Mouse (Mus musculus) liver, postnatal 0 days (tissue): ENCODE data around the gene Aamp. TPM values are rescaled to one million over a fixed set of nuclear protein-coding genes. Genes with fewer than 3 reads are reported as not detected.

ENCODE experiments used
- ATAC-seq: fragments of 200-750 bp; cut with Nextera tagmentation; 2 replicates; pipeline ENCODE4 v1.8.0; 2017; ENCODE audit warnings: mild to moderate bottlenecking, moderate library complexity
- DNase-seq: peaks from one replicate; pipeline ENCODE4 v3.0.0-alpha.2; 2016
- H3K27ac ChIP-seq: fragments of 300-500 bp; sonication (generic); 2 replicates; pipeline ENCODE4 v1.5.1; 2014; ENCODE audit warnings: antibody characterized with exemption, moderate library complexity, mild to moderate bottlenecking, low read depth
- H3K27me3 ChIP-seq: fragments of 300-500 bp; sonication (generic); 2 replicates; pipeline ENCODE4 v1.6.1; 2014; ENCODE audit warnings: low read length, control low read depth, mixed read lengths; ENCODE audit not compliant: insufficient read depth
- H3K36me3 ChIP-seq: fragments of 300-500 bp; sonication (generic); replicated peaks from 2 replicates; pipeline ENCODE4 v1.6.1; 2014; ENCODE audit warnings: mild to moderate bottlenecking, control low read depth, low read length, moderate library complexity, mixed read lengths; ENCODE audit not compliant: insufficient read depth
- H3K4me1 ChIP-seq: fragments of 300-500 bp; sonication (generic); 2 replicates; pipeline ENCODE4 v1.6.1; 2014; ENCODE audit warnings: antibody characterized with exemption, mild to moderate bottlenecking, control low read depth; ENCODE audit not compliant: insufficient read depth
- H3K4me2 ChIP-seq: fragments of 300-500 bp; sonication (generic); 2 replicates; pipeline ENCODE4 v1.6.1; 2014; ENCODE audit warnings: low read depth, mild to moderate bottlenecking, low read length, moderate library complexity, mixed read lengths
- H3K4me3 ChIP-seq: fragments of 300-500 bp; sonication (generic); 2 replicates; pipeline ENCODE4 v1.5.1; 2014; ENCODE audit warnings: low read depth, low read length
- H3K9ac ChIP-seq: fragments of 300-500 bp; sonication (generic); replicated peaks from 2 replicates; pipeline ENCODE4 v1.6.1; 2014; ENCODE audit warnings: mild to moderate bottlenecking, moderate library complexity
- H3K9me3 ChIP-seq: fragments of 300-500 bp; sonication (generic); 2 replicates; pipeline ENCODE4 v1.6.1; 2016; ENCODE audit warnings: mild to moderate bottlenecking, control low read depth, low read length, mixed read lengths
- CTCF ChIP-seq: sonication (generic); IDR thresholded peaks from 2 replicates; pipeline ENCODE4 v1.5.1; 2016; ENCODE audit warnings: antibody characterized with exemption, low read depth
- EP300 ChIP-seq: IDR thresholded peaks from 2 replicates; pipeline ENCODE4 v1.6.1; 2016; ENCODE audit warnings: antibody characterized with exemption, low read depth, mild to moderate bottlenecking
- WGBS: fragments of 180-500 bp; shearing (Covaris S2); extraction: QIAGEN DNeasy Blood & Tissue Kit; methylation state at CpG from one replicate; pipeline ENCODE4 v1.1.7; 2014; ENCODE audit not compliant: insufficient replicate concordance; 5-methylcytosine and 5-hydroxymethylcytosine counted together
- polyA plus RNA-seq: library from polyadenylated mRNA; unstranded; fragments of >200 nt; fragmentation: Nextera tagmentation; extraction: Ambion mirVana; gene quantifications from 2 replicates; pipeline ENCODE4 v1.2.1, GENCODE M21; 2015

The Aamp gene
- polyA plus RNA-seq, 1 experiment from 2014 or later = 109 TPM

- Histone ChIP-seq H3K4me3 (no peak overlapping the region), H3K36me3 (peaks cover 60% of the 10 kb centered on the region), H3K27me3 (no peaks in the 10 kb centered on the region), H3K27ac (peak overlapping the region; percentile 85), H3K4me1 (peaks cover 30% of the 10 kb centered on the region), H3K9me3 (no peaks in the 10 kb centered on the region), H3K9ac (no peak overlapping the region), H3K4me2 (peak overlapping the region; percentile 47)
- ATAC-seq (peak; percentile 82), DNase-seq (no peak)
- TF ChIP-seq EP300 (no peak), CTCF (no peak)
- WGBS = 32% methylated on average over 5 of the region's 5 CpGs
These were observed 35.1 kb downstream of the Aamp start for GRCm38 (mm10) chr1:74249331-74249980.

DNA sequence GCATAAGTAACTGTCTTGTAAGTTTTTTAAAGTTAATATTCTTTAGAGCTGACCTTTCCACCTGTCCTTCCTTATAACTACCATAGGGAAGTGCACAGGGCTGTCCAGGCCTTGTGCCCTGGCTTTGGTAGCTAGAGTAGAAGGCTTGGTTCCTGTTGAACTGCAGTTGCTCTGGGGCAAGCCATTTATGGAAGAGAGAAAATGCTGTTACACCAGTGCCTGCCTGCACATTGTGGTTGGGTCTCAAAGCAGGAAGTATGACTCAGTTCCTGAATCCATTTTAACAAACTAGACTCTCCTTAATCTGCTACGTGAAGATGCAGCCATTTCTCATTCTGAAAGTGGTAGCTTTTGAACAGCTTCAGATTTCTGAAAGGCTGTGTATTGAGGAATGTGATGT lies 35.7 kb downstream of the Aamp start:
- 18% methylated on average over 1 of the region's 1 CpGs for WGBS
- H3K4me1 ChIP-seq = peaks cover 33% of the 10 kb centered on the region
- H3K4me2 ChIP-seq = peak overlapping the region; percentile 47; the same call in 1 of the 2 replicates

DNA sequence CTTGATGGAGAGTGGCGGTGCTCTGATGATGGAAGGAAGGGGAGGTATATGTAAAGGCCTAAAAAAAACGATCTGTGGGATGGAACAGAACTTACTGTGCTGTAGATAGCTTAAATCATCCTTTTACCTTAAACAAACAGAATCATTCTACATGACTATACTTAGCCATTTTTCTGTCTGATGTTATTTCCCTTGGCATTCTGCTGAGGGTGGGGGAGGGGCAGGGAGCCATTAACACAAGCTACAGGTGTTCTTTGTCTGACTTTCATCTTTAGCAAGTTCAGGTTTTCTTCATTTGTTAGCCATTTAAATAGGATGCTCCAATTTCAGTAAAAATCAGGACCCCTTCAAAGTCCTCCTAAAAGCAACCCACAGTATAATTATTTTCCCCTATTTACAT lies 39.0 kb downstream of the Aamp start:
- ATAC-seq = no peak
- TF ChIP-seq CTCF (no peak), EP300 (no peak)
- Histone ChIP-seq H3K4me3 (no peak overlapping the region), H3K27ac (peak overlapping the region; percentile 76; the same call in 1 of the 2 replicates), H3K36me3 (peaks cover 26% of the 10 kb centered on the region), H3K9ac (no peak overlapping the region), H3K9me3 (no peaks in the 10 kb centered on the region), H3K27me3 (no peaks in the 10 kb centered on the region), H3K4me2 (peak overlapping the region; percentile 8), H3K4me1 (peaks cover 46% of the 10 kb centered on the region)
- 58% methylated on average over 2 of the region's 2 CpGs for WGBS
- DNase-seq = no peak

More for the DNA sequence above, 35.7 kb downstream of the Aamp start:
- peaks cover 53% of the 10 kb centered on the region for H3K36me3 ChIP-seq
- peak; percentile 40 for DNase-seq
- TF ChIP-seq CTCF (no peak), EP300 (peak; percentile 37)
- H3K27ac ChIP-seq = peak overlapping the region; percentile 85
- H3K9me3 ChIP-seq = no peaks in the 10 kb centered on the region
- ATAC-seq = peak; percentile 71
- H3K9ac ChIP-seq = no peak overlapping the region
- H3K4me3 ChIP-seq = no peak overlapping the region
- H3K27me3 ChIP-seq = no peaks in the 10 kb centered on the region

GRCm38 (mm10) chr1:74240832-74241231 lies 43.7 kb downstream of the Aamp start:
- TF ChIP-seq EP300 (peak; percentile 22; the same call in 1 of the 2 replicates), CTCF (no peak)
- Histone ChIP-seq H3K27ac (peak overlapping the region; percentile 41; the same call in 1 of the 2 replicates), H3K4me3 (no peak overlapping the region), H3K36me3 (peaks cover under 1% of the 10 kb centered on the region; the same call in 1 of the 2 replicates), H3K9me3 (no peaks in the 10 kb centered on the region), H3K4me2 (peak overlapping the region; percentile 93; the same call in 1 of the 2 replicates), H3K4me1 (peaks cover 54% of the 10 kb centered on the region), H3K9ac (no peak overlapping the region), H3K27me3 (no peaks in the 10 kb centered on the region)
- WGBS = 45% methylated on average over 4 of the region's 4 CpGs
- ATAC-seq (no peak), DNase-seq (no peak)

- DNase-seq = no peak
- Histone ChIP-seq H3K4me2 (peak overlapping the region; percentile 93), H3K4me3 (no peak overlapping the region), H3K4me1 (peaks cover 53% of the 10 kb centered on the region), H3K9ac (no peak overlapping the region), H3K9me3 (no peaks in the 10 kb centered on the region), H3K36me3 (no peaks in the 10 kb centered on the region; the same call in 1 of the 2 replicates), H3K27me3 (no peaks in the 10 kb centered on the region), H3K27ac (peak overlapping the region; percentile 41)
- 48% methylated on average over 6 of the region's 6 CpGs for WGBS
- no peak for ATAC-seq
- TF ChIP-seq EP300 (no peak), CTCF (no peak)
These were observed 44.2 kb downstream of the Aamp start for GRCm38 (mm10) chr1:74240311-74240710.

- no peak for ATAC-seq
- TF ChIP-seq CTCF = no peak
- no peak for TF ChIP-seq EP300
- 14% methylated on average over 11 of the region's 11 CpGs for WGBS
- Histone ChIP-seq H3K27me3 (no peaks in the 10 kb centered on the region), H3K36me3 (no peaks in the 10 kb centered on the region; the same call in 1 of the 2 replicates), H3K4me2 (peak overlapping the region; percentile 93), H3K4me1 (peaks cover 47% of the 10 kb centered on the region), H3K9ac (peak overlapping the region; percentile 18; the same call in 1 of the 2 replicates), H3K4me3 (peak overlapping the region; percentile 99), H3K27ac (peak overlapping the region; percentile 41; the same call in 1 of the 2 replicates), H3K9me3 (no peaks in the 10 kb centered on the region)
- no peak for DNase-seq
These were observed 44.9 kb downstream of the Aamp start for GRCm38 (mm10) chr1:74239618-74240017.
